Mouse (Mus musculus) megakaryocyte, embryonic 14.5 days (primary cell): Measurements from ENCODE around the gene Fnbp1.

Experiments
- FLI1 ChIP-seq: IDR thresholded peaks from 2 replicates; pipeline ENCODE4 v1.6.1; 2012; ENCODE audit warnings: low read length, inconsistent platforms, mixed read lengths
- GATA1 ChIP-seq: IDR thresholded peaks from 3 replicates; pipeline ENCODE4 v1.6.1; 2012; ENCODE audit warnings: mixed read lengths, low read length, inconsistent platforms, borderline replicate concordance

DNA sequence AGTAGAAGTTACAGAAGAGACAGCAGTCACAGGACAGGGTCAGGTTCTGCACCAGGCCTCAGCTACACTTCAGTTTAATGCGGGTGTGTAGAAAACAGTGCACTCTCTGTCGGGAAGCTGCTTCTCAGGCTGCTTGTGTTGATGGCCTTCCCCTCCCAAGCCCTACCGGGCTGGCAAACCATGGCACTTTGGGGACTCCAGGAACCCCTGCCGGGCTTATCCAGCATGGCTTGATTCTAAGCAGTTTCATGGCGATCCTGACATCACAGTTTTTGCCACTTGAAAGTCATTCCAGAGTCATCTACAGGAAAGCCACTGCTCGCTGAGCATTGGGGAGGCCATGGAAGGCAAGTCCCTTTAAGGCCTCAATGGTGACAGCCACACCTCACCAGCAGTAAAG, 62.7 kb downstream of the Fnbp1 start:
- TF ChIP-seq FLI1, result no peak
- TF ChIP-seq GATA1, result no peak
